Mouse (Mus musculus): ENCODE measurements around the gene Rnf39. TPM values are rescaled to one million over a fixed set of nuclear protein-coding genes. Genes with fewer than 3 reads are reported as not detected.

Gene Rnf39
- total and polyA plus RNA-seq, 3 experiments, result 0.18 TPM; not detected in 2

DNA sequence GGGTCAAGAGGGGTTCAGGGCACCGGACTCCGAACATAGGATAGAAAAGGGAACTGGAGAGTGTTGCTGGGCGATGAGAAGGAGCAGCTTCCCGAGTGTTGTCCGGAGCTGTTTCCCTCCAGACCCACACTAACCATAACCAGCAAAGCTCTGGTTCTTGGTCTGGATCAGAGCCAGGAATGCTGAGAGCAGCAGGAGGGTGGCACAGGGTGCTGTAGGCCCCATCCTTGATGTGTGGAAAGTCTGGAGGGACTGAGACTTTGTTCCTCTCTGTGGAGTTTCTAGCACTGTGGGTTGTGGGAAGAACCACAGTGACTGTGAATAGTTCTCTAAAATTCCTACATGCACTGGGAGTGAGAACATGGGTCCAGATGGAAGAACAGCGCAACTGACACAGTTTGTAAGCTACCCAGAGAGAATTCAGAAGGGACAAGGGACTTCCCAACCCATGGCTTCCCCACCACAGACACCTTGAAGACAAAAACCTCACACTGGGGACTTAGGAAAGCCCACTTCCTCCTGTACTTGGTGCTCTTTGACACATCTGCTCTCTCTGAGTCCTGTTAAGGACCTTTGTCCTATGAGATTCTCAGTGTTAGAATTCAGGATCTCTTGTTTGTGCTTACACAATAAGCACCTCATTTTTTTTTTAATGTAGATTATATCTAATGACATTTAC, 28.6 kb downstream of the Rnf39 start:
- Histone ChIP-seq H3K9me3 (replicated peaks; ENCODE audit: insufficient read depth, low read length) (no peaks in the 10 kb centered on the region), H3K27ac (ENCODE audit: control insufficient read depth, low read depth, low read length) (no peak overlapping the region), H3K4me3 (ENCODE audit: control insufficient read depth in 1 of 2, insufficient read depth in 1 of 2, low read depth in 2 of 2, low read length in 2 of 2) (no peak overlapping the region), H3K27me3 (ENCODE audit: control insufficient read depth in 1 of 2, insufficient read depth in 2 of 2, low read length in 2 of 2) (peaks cover 0 to 3% of the 10 kb centered on the region in 2 experiments; a peak in 1 of 4 replicates), H3K4me1 (ENCODE audit: control insufficient read depth in 1 of 2, insufficient read depth in 2 of 2, low read length in 2 of 2) (no peaks in the 10 kb centered on the region), H3K79me2 (ENCODE audit: control insufficient read depth, insufficient read depth, low read length, poor library complexity) (no peaks in the 10 kb centered on the region), H3K36me3 (ENCODE audit: control insufficient read depth in 1 of 2, insufficient read depth in 2 of 2, low read length in 2 of 2) (no peaks in the 10 kb centered on the region), H3K9ac (ENCODE audit: control insufficient read depth, low read depth, low read length, poor library complexity, severe bottlenecking) (no peak overlapping the region)
- TF ChIP-seq ZNF384 (IDR thresholded peaks at IDR 0.05; ENCODE audit: low read depth, low read length), result no peak
- DNase-seq (ENCODE audit: low read depth, low spot score), result no peak

DNA sequence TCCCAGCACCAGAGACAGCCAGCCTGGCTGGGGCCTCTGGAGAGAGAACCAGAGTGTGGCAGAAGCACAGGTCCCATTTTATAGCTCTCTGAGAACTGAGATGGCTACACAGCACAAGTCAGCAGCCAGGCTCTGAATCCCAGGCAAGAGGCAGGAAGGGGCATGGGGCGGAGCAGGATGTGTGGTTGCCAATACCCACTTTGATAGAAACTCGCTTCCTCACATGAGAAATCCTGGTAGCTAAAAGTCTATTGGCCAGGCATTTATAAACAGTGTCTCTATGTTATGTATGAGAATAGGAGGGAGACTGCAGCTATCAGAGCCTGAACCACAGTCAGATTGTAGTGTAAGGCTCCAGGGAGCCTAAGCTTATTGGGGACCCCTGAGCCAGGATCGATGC, 30.1 kb downstream of the Rnf39 start:
- Histone ChIP-seq H3K4me1 (ENCODE audit: control insufficient read depth in 1 of 2, insufficient read depth in 2 of 2, low read length in 2 of 2) (no peaks in the 10 kb centered on the region), H3K36me3 (ENCODE audit: control insufficient read depth in 1 of 2, insufficient read depth in 2 of 2, low read length in 2 of 2) (no peaks in the 10 kb centered on the region), H3K27ac (ENCODE audit: control insufficient read depth, low read depth, low read length) (no peak overlapping the region), H3K79me2 (ENCODE audit: control insufficient read depth, insufficient read depth, low read length, poor library complexity) (no peaks in the 10 kb centered on the region), H3K4me3 (ENCODE audit: control insufficient read depth in 1 of 2, insufficient read depth in 1 of 2, low read depth in 2 of 2, low read length in 2 of 2) (no peak overlapping the region), H3K27me3 (ENCODE audit: control insufficient read depth in 1 of 2, insufficient read depth in 2 of 2, low read length in 2 of 2) (peaks cover 0 to 6% of the 10 kb centered on the region in 2 experiments; a peak in 2 of 4 replicates), H3K9ac (ENCODE audit: control insufficient read depth, low read depth, low read length, poor library complexity, severe bottlenecking) (no peak overlapping the region), H3K9me3 (replicated peaks; ENCODE audit: insufficient read depth, low read length) (no peaks in the 10 kb centered on the region)
- no peak for TF ChIP-seq CHD2 (IDR thresholded peaks at IDR 0.05; ENCODE audit: low read length)
- TF ChIP-seq KAT2A (conservative IDR thresholded peaks at IDR 0.05; ENCODE audit: low read depth, low read length), result no peak
- TF ChIP-seq E2F4 (IDR thresholded peaks at IDR 0.05; ENCODE audit: borderline replicate concordance, low read depth, low read length), result no peak
- TF ChIP-seq CHD1 (IDR thresholded peaks at IDR 0.05; ENCODE audit: low read depth, low read length), result no peak
- TF ChIP-seq ZC3H11A (IDR thresholded peaks at IDR 0.05; ENCODE audit: low read depth, low read length), result no peak
- no peak for TF ChIP-seq JUND (IDR thresholded peaks at IDR 0.05; ENCODE audit: low read depth, low read length)
- TF ChIP-seq POLR2AphosphoS5 (IDR thresholded peaks at IDR 0.05; ENCODE audit: borderline replicate concordance, low read depth, low read length), result no peak
- no peak for TF ChIP-seq MYC (IDR thresholded peaks at IDR 0.05; ENCODE audit: low read depth, low read length)
- TF ChIP-seq MAFK (IDR thresholded peaks at IDR 0.05; ENCODE audit: borderline replicate concordance, low read depth, low read length), result no peak
- TF ChIP-seq MXI1 (IDR thresholded peaks at IDR 0.05; ENCODE audit: low read depth, low read length), result no peak
- no peak for TF ChIP-seq TCF12 (IDR thresholded peaks at IDR 0.05; ENCODE audit: low read depth, low read length)
- TF ChIP-seq ZNF384 (IDR thresholded peaks at IDR 0.05; ENCODE audit: low read depth, low read length), result no peak
- no peak for TF ChIP-seq MYB (IDR thresholded peaks at IDR 0.05; ENCODE audit: low read depth, low read length)
- DNase-seq (ENCODE audit: low read depth, low spot score), result no peak

GRCm38 (mm10) chr17:36973271-36973787, 30.6 kb downstream of the Rnf39 start:
- H3K27ac ChIP-seq (ENCODE audit: control insufficient read depth, low read depth, low read length), result no peak overlapping the region
- H3K9ac ChIP-seq (ENCODE audit: control insufficient read depth, low read depth, low read length, poor library complexity, severe bottlenecking), result no peak overlapping the region
- H3K4me3 ChIP-seq (ENCODE audit: control insufficient read depth in 1 of 2, insufficient read depth in 1 of 2, low read depth in 2 of 2, low read length in 2 of 2), result no peak overlapping the region
- H3K79me2 ChIP-seq (ENCODE audit: control insufficient read depth, insufficient read depth, low read length, poor library complexity), result no peaks in the 10 kb centered on the region
- H3K9me3 ChIP-seq (replicated peaks; ENCODE audit: insufficient read depth, low read length), result no peaks in the 10 kb centered on the region
- no peaks in the 10 kb centered on the region for H3K36me3 ChIP-seq (ENCODE audit: control insufficient read depth in 1 of 2, insufficient read depth in 2 of 2, low read length in 2 of 2)
- TF ChIP-seq NELFE (IDR thresholded peaks at IDR 0.05; ENCODE audit: low read depth, low read length) (no peak), BHLHE40 (IDR thresholded peaks at IDR 0.05; ENCODE audit: borderline replicate concordance, low read depth, low read length) (no peak), E2F4 (IDR thresholded peaks at IDR 0.05; ENCODE audit: borderline replicate concordance, low read depth, low read length) (no peak), POLR2AphosphoS5 (IDR thresholded peaks at IDR 0.05; ENCODE audit: borderline replicate concordance, low read depth, low read length) (no peak), MEF2A (IDR thresholded peaks at IDR 0.05; ENCODE audit: extremely low read depth, insufficient replicate concordance, low read depth, low read length, poor library complexity, severe bottlenecking) (no peak), SMC3 (IDR thresholded peaks at IDR 0.05; ENCODE audit: low read depth, low read length) (no peak), ZC3H11A (IDR thresholded peaks at IDR 0.05; ENCODE audit: low read depth, low read length) (no peak), CHD1 (IDR thresholded peaks at IDR 0.05; ENCODE audit: low read depth, low read length) (no peak), KAT2A (conservative IDR thresholded peaks at IDR 0.05; ENCODE audit: low read depth, low read length) (no peak), MYC (IDR thresholded peaks at IDR 0.05; ENCODE audit: low read depth, low read length) (no peak), RAD21 (IDR thresholded peaks at IDR 0.05; ENCODE audit: low read depth, low read length) (no peak), SIN3A (IDR thresholded peaks at IDR 0.05; ENCODE audit: low read length) (no peak), TAL1 (IDR thresholded peaks at IDR 0.05; ENCODE audit: low read length) (no peak), MYB (IDR thresholded peaks at IDR 0.05; ENCODE audit: low read depth, low read length) (no peak)
- peaks cover 3 to 6% of the 10 kb centered on the region in 2 experiments; a peak in 3 of 4 replicates for H3K27me3 ChIP-seq (ENCODE audit: control insufficient read depth in 1 of 2, insufficient read depth in 2 of 2, low read length in 2 of 2)
- H3K4me1 ChIP-seq (ENCODE audit: control insufficient read depth in 1 of 2, insufficient read depth in 2 of 2, low read length in 2 of 2), result no peaks in the 10 kb centered on the region
- DNase-seq (ENCODE audit: low read depth, low spot score), result no peak

Measured in MEL (cell line).